Mouse (Mus musculus) hindbrain, embryonic 10.5 days (tissue): ENCODE results near the gene Fbxo31. TPM values are rescaled to one million over a fixed set of nuclear protein-coding genes. Genes with fewer than 3 reads are reported as not detected.

Experiments used
- DNase-seq: peaks from one replicate; pipeline ENCODE4 v3.0.0-alpha.2; 2017; ENCODE audit warnings: low spot score
- H3K27ac ChIP-seq: fragments of 300-500 bp; sonication (generic); 2 replicates; pipeline ENCODE4 v1.5.1; 2016; ENCODE audit warnings: mild to moderate bottlenecking, moderate library complexity
- H3K27me3 ChIP-seq: fragments of 300-500 bp; sonication (generic); 2 replicates; pipeline ENCODE4 v1.6.1; 2016; ENCODE audit warnings: mild to moderate bottlenecking; ENCODE audit not compliant: poor library complexity, insufficient read depth, severe bottlenecking
- H3K36me3 ChIP-seq: fragments of 300-500 bp; sonication (generic); 2 replicates; pipeline ENCODE4 v1.6.1; 2016; ENCODE audit warnings: mild to moderate bottlenecking, moderate library complexity
- H3K4me1 ChIP-seq: fragments of 300-500 bp; sonication (generic); replicated peaks from 2 replicates; pipeline ENCODE4 v1.6.1; 2016; ENCODE audit warnings: mild to moderate bottlenecking
- H3K4me3 ChIP-seq: fragments of 300-500 bp; sonication (generic); 2 replicates; pipeline ENCODE4 v1.5.1; 2016; ENCODE audit warnings: mild to moderate bottlenecking, moderate library complexity
- H3K9me3 ChIP-seq: fragments of 300-500 bp; sonication (generic); 2 replicates; pipeline ENCODE4 v1.6.1; 2016; ENCODE audit warnings: mild to moderate bottlenecking, moderate library complexity
- WGBS: fragments of 180-500 bp; shearing (Covaris S2); methylation state at CpG from one replicate; pipeline ENCODE4 v1.1.7; 2016; 5-methylcytosine and 5-hydroxymethylcytosine counted together
- polyA plus RNA-seq: library from polyadenylated mRNA; unstranded; fragments of >200 nt; fragmentation: Nextera tagmentation; extraction: Ambion mirVana; gene quantifications from 2 replicates; pipeline ENCODE4 v1.2.1, GENCODE M21; 2016

Gene Fbxo31
- polyA plus RNA-seq, 1 experiment from 2014 or later: 18.8 TPM

- DNase-seq: no peak
- no peaks in the 10 kb centered on the region for H3K27me3 ChIP-seq
- H3K36me3 ChIP-seq: peaks cover 67% of the 10 kb centered on the region
- no peak overlapping the region for H3K27ac ChIP-seq
- H3K4me1 ChIP-seq: peaks cover 33% of the 10 kb centered on the region
- no peaks in the 10 kb centered on the region for H3K9me3 ChIP-seq
- H3K4me3 ChIP-seq: no peak overlapping the region
- 89% methylated on average over 12 of the region's 12 CpGs for WGBS
These were observed 18.8 kb downstream of the Fbxo31 start for GRCm38 (mm10) chr8:121559801-121560200.

- WGBS: 92% methylated on average over 16 of the region's 16 CpGs
- no peak for DNase-seq
- H3K4me3 ChIP-seq: no peak overlapping the region
These were observed 20.1 kb downstream of the Fbxo31 start for GRCm38 (mm10) chr8:121558538-121558937.

GRCm38 (mm10) chr8:121557746-121558145 is 20.9 kb downstream of the Fbxo31 start:
- Histone ChIP-seq H3K36me3 (peaks cover 75% of the 10 kb centered on the region), H3K4me1 (peaks cover 13% of the 10 kb centered on the region), H3K27ac (no peak overlapping the region), H3K4me3 (no peak overlapping the region), H3K27me3 (no peaks in the 10 kb centered on the region), H3K9me3 (no peaks in the 10 kb centered on the region)
- DNase-seq: no peak
- 89% methylated on average over 11 of the region's 11 CpGs for WGBS

More at GRCm38 (mm10) chr8:121558538-121558937, 20.1 kb downstream of the Fbxo31 start:
- no peak overlapping the region for H3K27ac ChIP-seq
- peaks cover 70% of the 10 kb centered on the region for H3K36me3 ChIP-seq
- no peaks in the 10 kb centered on the region for H3K9me3 ChIP-seq
- H3K4me1 ChIP-seq: peaks cover 21% of the 10 kb centered on the region
- H3K27me3 ChIP-seq: no peaks in the 10 kb centered on the region

- Histone ChIP-seq H3K4me1 (peaks cover 22% of the 10 kb centered on the region), H3K27me3 (no peaks in the 10 kb centered on the region), H3K4me3 (no peak overlapping the region), H3K36me3 (peaks cover 87% of the 10 kb centered on the region), H3K9me3 (no peaks in the 10 kb centered on the region), H3K27ac (no peak overlapping the region)
- no peak for DNase-seq
- WGBS: 95% methylated on average over 32 of the region's 32 CpGs
These were observed 24.7 kb downstream of the Fbxo31 start for GRCm38 (mm10) chr8:121553831-121554475.

GRCm38 (mm10) chr8:121552506-121552905 is 26.1 kb downstream of the Fbxo31 start:
- 89% methylated on average over 9 of the region's 9 CpGs for WGBS

GRCm38 (mm10) chr8:121551065-121551985 is 27.3 kb downstream of the Fbxo31 start:
- DNase-seq: no peak
- 55% methylated on average over 24 of the region's 24 CpGs for WGBS
- Histone ChIP-seq H3K4me3 (no peak overlapping the region), H3K9me3 (no peaks in the 10 kb centered on the region), H3K4me1 (peaks cover 22% of the 10 kb centered on the region), H3K36me3 (peaks cover 66% of the 10 kb centered on the region), H3K27me3 (no peaks in the 10 kb centered on the region), H3K27ac (no peak overlapping the region)

More at GRCm38 (mm10) chr8:121552506-121552905, 26.1 kb downstream of the Fbxo31 start:
- H3K36me3 ChIP-seq: peaks cover 72% of the 10 kb centered on the region
- no peak overlapping the region for H3K27ac ChIP-seq
- DNase-seq: no peak
- no peak overlapping the region for H3K4me3 ChIP-seq
- no peaks in the 10 kb centered on the region for H3K9me3 ChIP-seq
- H3K27me3 ChIP-seq: no peaks in the 10 kb centered on the region
- peaks cover 22% of the 10 kb centered on the region for H3K4me1 ChIP-seq

- Histone ChIP-seq H3K4me1 (peaks cover 22% of the 10 kb centered on the region), H3K36me3 (peaks cover 56% of the 10 kb centered on the region), H3K9me3 (no peaks in the 10 kb centered on the region), H3K27me3 (0 out of 2 replicates have a peak, but pooled peaks cover 5% of the 10 kb centered on the region), H3K4me3 (no peak overlapping the region), H3K27ac (no peak overlapping the region)
- WGBS: 93% methylated on average over 6 of the region's 6 CpGs
- no peak for DNase-seq
These were observed 28.6 kb downstream of the Fbxo31 start for GRCm38 (mm10) chr8:121550056-121550455.

GRCm38 (mm10) chr8:121547132-121547531 is 31.5 kb downstream of the Fbxo31 start:
- Histone ChIP-seq H3K9me3 (0 out of 2 replicates have a peak, but pooled peaks cover 5% of the 10 kb centered on the region), H3K4me3 (no peak overlapping the region), H3K27ac (no peak overlapping the region), H3K27me3 (0 out of 2 replicates have a peak, but pooled peaks cover 13% of the 10 kb centered on the region), H3K4me1 (peaks cover 22% of the 10 kb centered on the region), H3K36me3 (peaks cover 28% of the 10 kb centered on the region)
- 12% methylated on average over 7 of the region's 7 CpGs for WGBS
- peak; percentile 82 for DNase-seq

GRCm38 (mm10) chr8:121544936-121545335 is 33.7 kb downstream of the Fbxo31 start:
- no peak overlapping the region for H3K4me3 ChIP-seq
- H3K36me3 ChIP-seq: peaks cover 6% of the 10 kb centered on the region
- H3K27me3 ChIP-seq: 0 out of 2 replicates have a peak, but pooled peaks cover 16% of the 10 kb centered on the region
- no peak overlapping the region for H3K27ac ChIP-seq
- peaks cover 5% of the 10 kb centered on the region for H3K4me1 ChIP-seq
- peaks cover 10% of the 10 kb centered on the region; the same call in 1 of the 2 replicates for H3K9me3 ChIP-seq
- DNase-seq: no peak
- WGBS: 79% methylated on average over 11 of the region's 11 CpGs

GRCm38 (mm10) chr8:121544276-121544785 is 34.3 kb downstream of the Fbxo31 start, which contains the start of gene 1700018B08Rik:
Gene 1700018B08Rik, minus strand, starts transcription at chr8:121544320.
- H3K27ac ChIP-seq: no peak within 1 kb of the TSS
- 0 out of 2 replicates have a peak, but pooled peaks cover 18% of the 10 kb centered on the region for H3K27me3 ChIP-seq
- DNase-seq: no peak
- peaks cover 5% of the 10 kb centered on the region for H3K4me1 ChIP-seq
- peaks cover under 1% of the 10 kb centered on the region; the same call in 1 of the 2 replicates for H3K36me3 ChIP-seq
- H3K9me3 ChIP-seq: peaks cover 10% of the 10 kb centered on the region; the same call in 1 of the 2 replicates
- WGBS: 86% methylated on average over 12 of the region's 12 CpGs
- no peak within 1 kb of the TSS for H3K4me3 ChIP-seq

GRCm38 (mm10) chr8:121542901-121543300 is 35.7 kb downstream of the Fbxo31 start:
- Histone ChIP-seq H3K4me3 (no peak overlapping the region), H3K36me3 (no peaks in the 10 kb centered on the region), H3K27me3 (0 out of 2 replicates have a peak, but pooled peaks cover 18% of the 10 kb centered on the region), H3K4me1 (peaks cover 5% of the 10 kb centered on the region), H3K9me3 (peaks cover 10% of the 10 kb centered on the region; the same call in 1 of the 2 replicates), H3K27ac (no peak overlapping the region)
- WGBS: 64% methylated on average over 13 of the region's 13 CpGs
- DNase-seq: no peak

GRCm38 (mm10) chr8:121541862-121542261 is 36.7 kb downstream of the Fbxo31 start:
- peaks cover 5% of the 10 kb centered on the region for H3K4me1 ChIP-seq
- H3K36me3 ChIP-seq: no peaks in the 10 kb centered on the region
- H3K27ac ChIP-seq: no peak overlapping the region
- H3K27me3 ChIP-seq: 0 out of 2 replicates have a peak, but pooled peaks cover 18% of the 10 kb centered on the region
- DNase-seq: no peak
- H3K4me3 ChIP-seq: no peak overlapping the region
- WGBS: 82% methylated on average over 19 of the region's 19 CpGs
- H3K9me3 ChIP-seq: peaks cover 10% of the 10 kb centered on the region; the same call in 1 of the 2 replicates
